Mouse (Mus musculus) lung, embryonic 16.5 days (tissue): Measurements from ENCODE around the gene Rhbdl3. TPM values are rescaled to one million over a fixed set of nuclear protein-coding genes. Genes with fewer than 3 reads are reported as not detected.

ENCODE experiments used
- ATAC-seq: fragments of 200-750 bp; cut with Nextera tagmentation; 2 replicates; pipeline ENCODE4 v1.8.0; 2017; ENCODE audit warnings: low read depth, mild to moderate bottlenecking, moderate library complexity
- H3K27ac ChIP-seq: fragments of 300-500 bp; sonication (generic); 2 replicates; pipeline ENCODE4 v1.5.1; 2014; ENCODE audit warnings: mild to moderate bottlenecking, control low read depth, low read length
- H3K27me3 ChIP-seq: fragments of 300-500 bp; sonication (generic); 2 replicates; pipeline ENCODE4 v1.6.1; 2014; ENCODE audit warnings: low read depth, low read length, mixed read lengths; ENCODE audit not compliant: control insufficient read depth, insufficient read depth
- H3K36me3 ChIP-seq: fragments of 300-500 bp; sonication (generic); 2 replicates; pipeline ENCODE4 v1.6.1; 2014; ENCODE audit warnings: low read length; ENCODE audit not compliant: control insufficient read depth, insufficient read depth
- H3K4me1 ChIP-seq: fragments of 300-500 bp; sonication (generic); replicated peaks from 2 replicates; pipeline ENCODE4 v1.6.1; 2014; ENCODE audit warnings: low read length, mixed read lengths; ENCODE audit not compliant: control insufficient read depth, insufficient read depth
- H3K4me2 ChIP-seq: fragments of 300-500 bp; sonication (generic); 2 replicates; pipeline ENCODE4 v1.6.1; 2014; ENCODE audit warnings: low read depth, low read length, control low read depth
- H3K4me3 ChIP-seq: fragments of 300-500 bp; sonication (generic); 2 replicates; pipeline ENCODE4 v1.5.1; 2014; ENCODE audit warnings: mild to moderate bottlenecking, low read length, control low read depth
- H3K9ac ChIP-seq: fragments of 300-500 bp; sonication (generic); 2 replicates; pipeline ENCODE4 v1.6.1; 2014; ENCODE audit warnings: low read length, control low read depth
- H3K9me3 ChIP-seq: fragments of 300-500 bp; sonication (generic); 2 replicates; pipeline ENCODE4 v1.6.1; 2016; ENCODE audit warnings: low read length; ENCODE audit not compliant: control insufficient read depth
- WGBS: fragments of 180-500 bp; shearing (Covaris S2); extraction: QIAGEN DNeasy Blood & Tissue Kit; methylation state at CpG from one replicate; pipeline ENCODE4 v1.1.7; 2014; 5-methylcytosine and 5-hydroxymethylcytosine counted together
- polyA plus RNA-seq: library from polyadenylated mRNA; unstranded; fragments of >200 nt; fragmentation: Nextera tagmentation; extraction: Ambion mirVana; gene quantifications from 2 replicates; pipeline ENCODE4 v1.2.1, GENCODE M21; 2015

Gene Rhbdl3
- polyA plus RNA-seq, 1 experiment from 2014 or later: 1.5 TPM

GRCm38 (mm10) chr11:80291004-80291403 lies 9.7 kb upstream of the Rhbdl3 start:
- Histone ChIP-seq H3K4me3 (no peak overlapping the region), H3K9me3 (no peaks in the 10 kb centered on the region), H3K27me3 (peaks cover 7% of the 10 kb centered on the region; the same call in 1 of the 2 replicates), H3K4me1 (peaks cover 11% of the 10 kb centered on the region), H3K36me3 (no peaks in the 10 kb centered on the region), H3K9ac (no peak overlapping the region), H3K4me2 (no peak overlapping the region), H3K27ac (no peak overlapping the region)
- 63% methylated on average over 2 of the region's 2 CpGs for WGBS
- ATAC-seq: no peak

GRCm38 (mm10) chr11:80292463-80292862 lies 8.2 kb upstream of the Rhbdl3 start:
- Histone ChIP-seq H3K27me3 (peaks cover 9% of the 10 kb centered on the region; the same call in 1 of the 2 replicates), H3K4me3 (no peak overlapping the region), H3K36me3 (no peaks in the 10 kb centered on the region), H3K9me3 (no peaks in the 10 kb centered on the region), H3K27ac (no peak overlapping the region), H3K4me1 (peaks cover 11% of the 10 kb centered on the region), H3K4me2 (no peak overlapping the region), H3K9ac (no peak overlapping the region)
- no peak for ATAC-seq
- 63% methylated on average over 7 of the region's 7 CpGs for WGBS

DNA sequence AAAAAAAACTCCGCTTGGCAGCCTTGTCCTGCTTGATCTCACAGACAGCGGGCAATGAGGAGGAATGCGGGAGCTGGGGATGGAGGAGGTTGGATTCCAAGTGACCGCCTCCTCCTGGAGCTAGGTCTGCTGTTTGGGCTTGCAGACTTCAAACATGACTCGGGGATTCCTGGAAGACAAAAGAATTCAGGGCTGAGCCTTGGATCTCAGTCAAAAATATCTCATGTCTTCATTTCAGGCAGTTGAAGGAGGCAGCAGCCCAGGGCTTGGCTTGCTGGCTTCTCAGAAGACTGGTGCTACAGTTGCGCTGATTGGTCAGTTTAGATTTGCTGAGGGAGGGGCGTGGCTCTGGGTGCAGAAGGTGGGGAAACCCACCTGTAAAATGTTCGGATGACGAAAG lies 5.6 kb upstream of the Rhbdl3 start:
- ATAC-seq: peak; percentile 31; the same call in 1 of the 2 replicates
- 13% methylated on average over 9 of the region's 9 CpGs for WGBS
- peaks cover 13% of the 10 kb centered on the region for H3K4me1 ChIP-seq
- no peaks in the 10 kb centered on the region for H3K36me3 ChIP-seq
- no peak overlapping the region for H3K9ac ChIP-seq
- H3K27ac ChIP-seq: no peak overlapping the region
- no peak overlapping the region for H3K4me2 ChIP-seq
- H3K4me3 ChIP-seq: no peak overlapping the region
- H3K27me3 ChIP-seq: peaks cover 20% of the 10 kb centered on the region
- H3K9me3 ChIP-seq: no peaks in the 10 kb centered on the region

GRCm38 (mm10) chr11:80295785-80296184 lies 4.9 kb upstream of the Rhbdl3 start:
- WGBS: 15% methylated on average over 14 of the region's 14 CpGs
- Histone ChIP-seq H3K27ac (no peak overlapping the region), H3K36me3 (no peaks in the 10 kb centered on the region), H3K9me3 (no peaks in the 10 kb centered on the region), H3K4me1 (peaks cover 18% of the 10 kb centered on the region), H3K4me2 (no peak overlapping the region), H3K9ac (no peak overlapping the region), H3K4me3 (no peak overlapping the region), H3K27me3 (peaks cover 26% of the 10 kb centered on the region)
- ATAC-seq: no peak

DNA sequence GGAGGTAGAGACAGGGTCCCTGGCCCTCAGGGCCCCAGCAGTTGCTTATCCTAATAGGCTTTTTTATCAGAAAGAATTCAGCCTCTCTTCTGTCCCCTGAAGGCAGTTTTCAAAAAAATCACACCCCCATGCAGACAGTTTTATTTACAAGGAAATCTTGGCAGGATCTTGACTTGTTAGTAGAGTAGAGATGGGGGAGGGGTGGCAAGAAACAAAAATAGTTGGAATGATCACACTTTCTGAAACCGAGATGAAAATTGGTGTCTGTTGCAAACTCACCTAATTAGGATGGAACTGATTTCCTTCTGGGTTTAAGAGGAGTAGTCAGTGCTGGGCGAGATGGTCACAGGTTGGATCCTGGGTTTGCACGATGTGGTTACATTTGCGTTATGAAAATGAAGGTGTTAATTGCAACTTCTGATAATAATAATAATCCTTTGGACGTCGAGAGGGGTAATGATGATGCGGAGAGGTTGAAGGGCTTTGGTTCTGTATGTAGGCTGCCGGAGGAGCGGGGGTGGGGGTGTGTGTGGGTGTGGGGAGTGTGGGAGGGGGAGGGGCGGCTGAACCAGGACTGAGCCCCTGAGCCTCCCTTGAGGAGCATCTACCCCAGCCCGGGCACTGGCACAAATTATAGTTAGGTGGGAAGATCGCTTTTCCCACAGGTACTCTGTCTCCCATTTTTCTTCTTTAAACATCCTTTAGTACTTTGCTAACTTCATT lies 1.0 kb upstream of the Rhbdl3 start:
- no peak for ATAC-seq
- Histone ChIP-seq H3K9me3 (no peaks in the 10 kb centered on the region), H3K36me3 (no peaks in the 10 kb centered on the region), H3K4me1 (peaks cover 31% of the 10 kb centered on the region), H3K4me3 (no peak overlapping the region), H3K9ac (no peak overlapping the region), H3K4me2 (peak overlapping the region; percentile 100), H3K27me3 (peaks cover 42% of the 10 kb centered on the region), H3K27ac (no peak overlapping the region)
- 6% methylated on average over 12 of the region's 12 CpGs for WGBS

DNA sequence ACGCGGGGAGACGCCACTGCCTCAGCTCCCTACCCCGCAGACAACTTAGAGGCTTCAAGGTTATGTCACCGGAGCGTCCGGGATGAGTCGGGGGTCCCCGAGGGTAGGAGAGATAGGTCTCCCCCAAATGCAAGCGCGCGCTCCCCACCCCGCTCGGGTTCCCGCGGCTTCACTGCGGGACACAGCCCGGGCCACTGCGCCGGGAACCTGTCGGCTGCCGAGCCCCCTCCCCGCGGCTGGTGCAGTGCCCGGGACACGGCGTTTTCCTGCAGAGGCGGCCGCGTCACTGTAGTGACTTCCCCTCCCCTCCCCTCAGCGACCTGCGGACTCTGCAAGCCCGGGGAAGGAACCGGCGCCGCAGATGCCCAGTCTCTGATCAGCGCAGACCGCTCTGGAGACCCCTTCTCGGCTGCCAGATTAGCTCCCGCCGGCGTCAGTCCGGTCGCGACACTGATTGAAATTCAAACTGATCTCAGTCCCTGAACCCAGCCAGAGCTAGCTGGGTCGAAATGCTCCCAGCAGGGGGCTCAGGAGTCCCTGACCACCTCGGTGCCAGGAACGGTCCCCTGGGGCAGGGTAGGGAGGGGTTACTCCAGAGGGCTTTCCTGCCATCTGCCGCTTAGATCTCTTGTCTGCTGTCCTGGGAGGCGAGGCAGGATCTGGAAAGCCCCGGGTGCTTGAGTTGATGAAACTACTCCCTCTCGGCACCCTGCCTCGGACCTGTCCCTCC lies 769 bp downstream of the Rhbdl3 start:
- peak; percentile 57 for ATAC-seq
- Histone ChIP-seq H3K36me3 (no peaks in the 10 kb centered on the region), H3K27me3 (peaks cover 33% of the 10 kb centered on the region), H3K4me3 (peak overlapping the region; percentile 69), H3K4me2 (peak overlapping the region; percentile 100), H3K4me1 (peaks cover 26% of the 10 kb centered on the region), H3K9ac (peak overlapping the region; percentile 70), H3K27ac (no peak overlapping the region), H3K9me3 (no peaks in the 10 kb centered on the region)
- WGBS: under 1% methylated on average over 53 of the region's 53 CpGs

- no peaks in the 10 kb centered on the region for H3K36me3 ChIP-seq
- 0 out of 2 replicates have a peak, but pooled peaks have one; percentile 6 for ATAC-seq
- peak overlapping the region; percentile 69 for H3K4me3 ChIP-seq
- peak overlapping the region; percentile 100 for H3K4me2 ChIP-seq
- peaks cover 26% of the 10 kb centered on the region for H3K4me1 ChIP-seq
- under 1% methylated on average over 9 of the region's 9 CpGs for WGBS
- no peak overlapping the region for H3K9ac ChIP-seq
- H3K27ac ChIP-seq: no peak overlapping the region
- H3K9me3 ChIP-seq: no peaks in the 10 kb centered on the region
- peaks cover 33% of the 10 kb centered on the region for H3K27me3 ChIP-seq
Measured at GRCm38 (mm10) chr11:80302046-80302390, 1.3 kb downstream of the Rhbdl3 start.

DNA sequence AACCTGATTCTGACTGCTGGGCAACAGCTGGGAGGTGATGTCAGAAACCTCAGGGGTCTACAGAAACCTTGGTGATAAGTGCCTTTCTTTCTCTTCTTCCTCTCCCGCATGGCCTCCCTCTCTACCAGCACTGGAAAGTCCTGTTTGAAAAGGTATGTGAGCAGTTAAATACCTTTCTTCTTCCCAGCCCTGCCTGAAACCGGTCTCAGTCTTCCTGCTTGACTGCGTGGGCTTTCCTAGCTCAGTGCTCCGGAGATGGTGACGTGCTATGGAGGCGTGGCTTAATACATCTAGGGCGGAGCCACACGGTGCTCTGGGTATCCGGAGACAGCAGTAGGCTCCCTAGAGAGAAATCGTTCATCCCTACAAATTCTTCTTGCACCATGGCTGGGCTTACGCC lies 1.8 kb downstream of the Rhbdl3 start:
- H3K27me3 ChIP-seq: peaks cover 33% of the 10 kb centered on the region
- H3K27ac ChIP-seq: no peak overlapping the region
- peak; percentile 65; the same call in 1 of the 2 replicates for ATAC-seq
- no peaks in the 10 kb centered on the region for H3K9me3 ChIP-seq
- peaks cover 26% of the 10 kb centered on the region for H3K4me1 ChIP-seq
- peak overlapping the region; percentile 69 for H3K4me3 ChIP-seq
- no peaks in the 10 kb centered on the region for H3K36me3 ChIP-seq
- WGBS: 3% methylated on average over 11 of the region's 11 CpGs
- no peak overlapping the region for H3K9ac ChIP-seq
- H3K4me2 ChIP-seq: peak overlapping the region; percentile 100

GRCm38 (mm10) chr11:80303746-80304145 lies 3.0 kb downstream of the Rhbdl3 start:
- Histone ChIP-seq H3K4me1 (peaks cover 26% of the 10 kb centered on the region), H3K4me3 (no peak overlapping the region), H3K27me3 (peaks cover 33% of the 10 kb centered on the region), H3K36me3 (no peaks in the 10 kb centered on the region), H3K9me3 (no peaks in the 10 kb centered on the region), H3K9ac (no peak overlapping the region), H3K27ac (no peak overlapping the region), H3K4me2 (no peak overlapping the region)
- 87% methylated on average over 3 of the region's 3 CpGs for WGBS
- ATAC-seq: no peak
